Mouse (Mus musculus): ENCODE data around the gene Ctu2.
A peak's percentile ranks its signal among the peaks of the same experiment; 100 is the strongest.

The Ctu2 gene

DNA sequence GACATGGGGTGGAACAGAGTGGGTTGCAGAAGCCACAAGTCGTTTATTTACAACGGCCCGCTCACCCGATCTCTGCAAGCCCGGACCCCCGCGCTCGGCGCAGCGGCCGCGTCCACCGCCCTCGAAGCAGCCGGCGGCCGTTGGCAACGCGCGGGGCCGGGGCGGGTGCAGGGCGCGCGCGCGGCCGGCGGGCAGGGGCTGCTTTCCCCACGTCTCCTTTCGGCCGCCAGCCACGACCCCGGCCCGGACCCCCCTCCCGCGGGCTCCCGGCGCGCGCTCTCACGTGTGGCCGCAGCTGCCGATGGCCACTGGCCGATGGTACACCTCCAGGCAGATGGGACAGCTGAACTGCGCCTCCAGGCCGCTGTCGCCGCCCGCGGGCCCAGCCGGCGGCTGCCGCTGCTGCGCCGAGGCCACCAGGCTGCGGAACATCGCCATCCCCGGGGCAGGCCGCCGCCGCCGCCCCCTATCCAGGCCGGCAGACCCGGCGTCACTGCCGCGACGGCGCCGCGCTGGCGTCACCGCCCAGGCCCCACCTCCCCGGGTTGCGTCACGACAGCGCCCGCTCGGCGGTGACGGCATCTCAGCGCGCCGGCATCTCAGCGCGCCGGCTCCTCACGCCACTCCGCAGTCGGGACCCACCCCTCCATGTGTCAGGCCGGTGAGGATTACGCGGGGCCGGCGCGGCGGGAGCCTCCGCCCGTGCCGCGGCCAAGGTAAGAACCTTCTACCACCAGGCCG is at the start of gene Ctu2, which contains the start of gene Rnf166:
Gene Ctu2, plus strand, starts transcription at position 564 of the 741 bp plus-strand sequence.
Gene Rnf166, minus strand, starts transcription at position 485 of the 741 bp plus-strand sequence.
- DNase-seq, result peak; percentile 95

DNA sequence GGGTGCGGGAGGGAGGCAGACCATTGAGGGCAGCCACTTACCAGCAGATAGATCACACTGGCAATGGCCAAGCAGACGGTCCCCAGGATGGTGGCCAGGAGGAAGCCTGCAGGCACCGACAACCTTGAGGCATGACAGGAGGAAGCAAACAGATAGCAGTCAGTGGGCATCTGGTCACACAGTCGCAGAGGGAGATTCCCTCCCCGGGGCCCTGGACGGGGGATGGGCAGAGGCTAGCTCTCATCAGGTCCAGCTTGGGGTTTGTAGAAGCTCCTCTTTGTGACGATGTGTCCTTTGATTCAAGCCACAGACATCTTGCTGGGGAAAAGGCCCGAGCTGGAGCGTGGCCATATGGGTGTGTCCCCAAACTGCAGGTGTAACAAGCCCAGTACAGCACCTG is 49.8 kb upstream of the Ctu2 start:
- no peak for DNase-seq

DNA sequence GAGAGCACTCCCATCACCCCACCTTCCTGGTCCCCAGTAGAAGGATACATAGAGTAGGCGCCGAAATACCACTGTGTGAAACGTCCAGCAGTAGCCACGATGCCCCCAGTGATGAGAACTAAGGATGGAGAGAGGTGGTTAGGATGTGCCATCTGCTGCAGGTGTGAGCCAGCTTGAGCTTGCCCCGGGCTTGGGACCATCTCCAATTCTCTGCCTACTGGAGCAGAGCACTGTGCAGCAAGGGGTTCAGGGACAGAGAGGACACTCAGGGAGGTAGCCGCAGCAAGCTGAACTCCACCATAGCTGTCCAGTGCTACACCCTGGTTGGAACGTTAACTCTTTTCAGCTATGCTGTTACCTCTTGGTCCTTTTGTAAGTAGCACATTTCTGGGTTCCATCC is 48.3 kb upstream of the Ctu2 start:
- no peak for DNase-seq

DNA sequence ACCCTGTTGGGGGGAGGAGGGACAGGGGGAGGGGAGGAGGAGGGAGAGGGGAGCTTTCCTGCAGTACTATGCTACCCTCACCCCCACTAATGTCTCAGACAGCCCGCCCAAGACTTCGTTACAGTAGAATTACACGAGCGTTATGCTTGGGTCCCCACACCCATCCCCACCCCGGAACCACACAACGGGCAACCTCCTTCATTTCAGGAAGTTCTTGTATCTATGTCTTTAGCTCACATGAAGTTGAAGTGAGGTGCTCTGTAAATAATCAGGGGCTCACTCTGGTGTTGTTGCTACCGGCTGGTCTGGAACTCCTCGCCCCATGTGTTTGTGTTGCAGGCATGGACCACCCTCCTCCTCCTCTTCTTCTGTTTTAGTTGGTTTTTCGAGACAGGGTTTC is 47.8 kb upstream of the Ctu2 start:
- no peak for DNase-seq

DNA sequence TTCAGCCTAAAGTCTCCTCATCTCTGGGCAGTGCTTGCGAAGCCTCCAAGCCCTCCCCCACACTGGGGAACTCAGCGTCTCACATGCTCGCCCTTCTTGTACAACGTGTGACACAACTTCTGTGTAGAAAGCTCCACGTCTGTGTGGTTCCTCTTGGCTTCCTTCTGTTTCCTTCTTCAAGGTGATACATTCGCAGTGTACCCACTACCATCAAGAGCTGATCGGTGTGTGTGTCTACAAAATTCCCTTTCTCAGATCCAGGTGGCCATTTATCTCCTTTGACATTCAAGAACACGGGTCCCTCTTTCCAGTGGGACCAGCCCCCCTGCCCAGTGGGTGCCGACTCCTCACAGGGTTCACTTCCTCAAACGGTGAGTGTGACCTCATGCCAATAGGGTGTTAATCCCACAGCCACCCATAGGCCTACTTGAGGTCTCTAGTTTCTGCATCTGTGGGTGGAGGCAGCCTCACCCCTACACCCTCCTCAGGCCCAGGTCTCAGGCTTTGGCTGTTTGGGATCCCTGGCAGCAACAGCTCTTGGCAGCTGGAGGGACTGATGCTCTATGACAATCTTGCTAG is 45.8 kb upstream of the Ctu2 start:
- DNase-seq, result peak; percentile 41

DNA sequence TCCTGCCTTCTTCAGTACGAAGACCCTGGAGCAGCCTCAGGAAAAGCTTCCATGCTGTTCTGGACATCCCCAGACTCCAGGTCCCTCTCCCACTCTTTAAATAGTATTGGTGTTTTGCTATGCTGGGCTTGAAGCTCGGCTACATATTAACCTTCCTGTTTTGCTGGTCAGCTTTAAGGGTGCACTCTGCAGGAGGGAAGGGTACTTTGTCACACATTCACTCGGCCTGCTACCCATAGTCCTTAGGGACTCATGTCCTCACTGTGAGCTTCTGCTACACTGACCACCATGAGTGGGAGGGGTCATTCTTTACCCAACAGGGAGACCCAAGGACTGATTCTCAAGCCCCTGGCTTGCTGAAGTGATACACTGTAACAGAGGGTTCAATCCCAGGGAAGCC is 45.3 kb upstream of the Ctu2 start:
- no peak for DNase-seq

DNA sequence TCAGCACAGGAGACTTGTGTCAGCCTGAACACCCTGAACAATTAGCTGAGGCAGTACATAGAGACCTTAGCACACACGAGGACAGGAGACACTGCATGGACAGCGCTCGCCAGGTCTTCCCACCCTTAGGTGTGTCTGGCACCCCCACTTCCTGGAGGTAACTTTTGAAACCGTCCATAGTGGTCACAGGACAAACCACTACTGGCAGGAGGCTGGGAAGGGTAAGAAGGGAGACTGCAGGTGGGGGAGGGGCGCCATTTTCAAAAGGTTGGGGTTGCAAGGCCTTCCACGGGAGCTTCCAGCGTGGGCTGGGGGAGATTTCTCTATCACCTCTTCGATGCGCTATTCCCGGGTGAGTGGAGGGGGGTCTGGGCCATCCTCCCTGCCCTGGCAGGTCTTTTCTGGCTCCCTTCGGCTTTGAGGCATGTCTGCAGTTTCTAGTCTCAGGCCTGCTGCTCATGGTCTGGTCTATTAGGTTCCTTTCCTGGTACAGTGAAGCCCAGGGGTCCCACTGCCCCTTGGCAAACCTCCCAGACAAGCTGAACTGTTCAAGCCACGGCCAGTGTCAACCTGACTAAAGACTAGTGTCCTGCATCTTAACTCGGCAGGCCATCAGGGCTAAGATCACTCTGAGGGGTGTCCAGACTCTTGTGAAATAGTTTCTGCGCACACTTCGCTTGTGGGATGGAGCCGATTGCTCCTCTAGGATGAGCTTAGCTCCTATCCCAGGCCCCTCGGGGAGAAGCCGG is 44.1 kb upstream of the Ctu2 start:
- peak; percentile 41 for DNase-seq

DNA sequence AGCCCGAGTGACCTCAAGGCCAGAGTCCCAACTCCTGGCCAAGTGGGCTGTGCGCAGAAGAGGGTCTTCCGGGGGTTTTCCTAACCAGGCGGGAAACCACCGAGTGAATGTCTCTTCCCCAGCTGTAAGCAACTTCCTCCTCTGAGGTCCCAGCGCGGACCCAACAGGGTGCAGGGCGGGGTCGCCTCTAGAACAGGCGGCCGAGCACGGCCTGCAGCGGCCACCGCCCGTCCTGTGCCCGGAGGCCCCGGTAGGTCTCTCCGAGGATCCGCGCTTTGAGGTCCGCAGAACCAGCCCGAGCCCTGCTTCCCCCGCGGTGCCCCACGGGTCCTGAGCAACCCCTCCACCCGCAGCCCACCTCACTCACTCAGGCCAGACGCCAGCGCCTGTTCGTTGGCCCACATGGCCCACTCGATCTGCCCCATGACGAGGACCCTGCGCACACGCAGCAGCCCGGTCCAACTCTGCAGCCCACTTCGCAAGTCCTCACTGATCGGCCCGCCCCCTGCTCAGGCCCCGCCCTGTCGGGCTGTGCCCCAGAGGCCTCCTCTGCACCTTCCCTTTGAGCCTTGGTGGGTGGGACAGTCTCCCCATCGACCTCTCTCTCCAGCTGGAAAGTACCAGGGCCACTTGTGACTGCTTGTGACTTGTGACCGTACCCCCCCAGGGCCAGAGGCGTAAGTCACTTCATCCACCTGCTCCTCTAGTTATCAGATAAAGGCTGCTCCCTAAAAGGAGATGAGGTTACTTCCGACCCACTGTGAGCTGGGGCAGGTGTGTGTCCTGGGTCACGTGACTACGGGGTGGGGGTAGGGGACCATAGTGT is 43.3 kb upstream of the Ctu2 start, which contains the start of gene Cyba:
Gene Cyba, minus strand, starts transcription at position 488 of the 826 bp plus-strand sequence.
- DNase-seq, result peak; percentile 86

DNA sequence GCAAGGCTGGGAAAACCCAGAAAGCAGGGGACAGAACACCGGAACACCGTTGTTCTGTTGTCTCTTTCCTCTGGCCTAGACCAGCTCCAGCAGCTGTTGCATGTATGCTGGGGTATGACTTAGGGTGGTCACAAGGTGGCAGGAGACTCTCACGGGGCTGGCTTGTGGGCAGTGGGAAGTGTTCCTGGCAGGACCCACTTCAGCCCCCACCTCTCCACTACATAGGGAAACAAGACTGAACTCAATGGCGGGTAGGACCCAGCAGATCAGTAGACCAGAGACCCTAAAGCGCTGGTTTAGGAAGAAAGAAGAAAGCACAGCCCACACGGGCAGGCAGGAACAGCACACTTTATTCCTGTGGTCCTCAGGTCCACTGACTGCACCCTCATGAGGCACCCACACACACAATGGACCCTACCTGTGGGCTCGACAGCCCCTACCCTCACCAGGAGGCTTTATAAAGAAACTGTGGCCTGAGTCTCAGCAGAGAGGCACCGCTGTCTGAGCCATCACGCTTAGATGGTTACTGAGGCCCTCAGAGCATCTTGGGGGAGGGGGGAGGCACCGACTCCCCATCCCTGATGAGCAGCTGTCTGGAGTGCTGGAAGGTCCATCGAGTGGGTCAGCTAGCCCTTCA is 42.6 kb upstream of the Ctu2 start:
- DNase-seq, result no peak

DNA sequence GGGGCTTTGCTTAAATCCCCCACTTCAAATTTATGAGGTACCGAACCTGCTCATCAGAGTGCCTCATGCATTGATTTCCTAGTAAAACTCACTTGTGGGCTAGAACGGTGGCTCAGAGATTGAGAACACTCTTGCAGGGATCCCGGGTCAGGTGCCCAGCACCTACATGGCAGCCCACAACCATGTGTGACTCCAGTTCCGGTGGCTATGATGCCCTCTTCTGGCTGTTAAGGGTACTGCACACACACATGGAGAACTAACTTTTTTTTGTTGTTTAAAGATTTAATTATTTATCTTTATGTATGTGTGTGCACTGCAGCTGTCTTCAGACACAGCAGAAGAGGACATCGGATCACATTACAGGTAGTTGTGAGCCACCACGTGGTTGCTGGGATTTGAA is 40.6 kb upstream of the Ctu2 start:
- DNase-seq, result no peak

DNA sequence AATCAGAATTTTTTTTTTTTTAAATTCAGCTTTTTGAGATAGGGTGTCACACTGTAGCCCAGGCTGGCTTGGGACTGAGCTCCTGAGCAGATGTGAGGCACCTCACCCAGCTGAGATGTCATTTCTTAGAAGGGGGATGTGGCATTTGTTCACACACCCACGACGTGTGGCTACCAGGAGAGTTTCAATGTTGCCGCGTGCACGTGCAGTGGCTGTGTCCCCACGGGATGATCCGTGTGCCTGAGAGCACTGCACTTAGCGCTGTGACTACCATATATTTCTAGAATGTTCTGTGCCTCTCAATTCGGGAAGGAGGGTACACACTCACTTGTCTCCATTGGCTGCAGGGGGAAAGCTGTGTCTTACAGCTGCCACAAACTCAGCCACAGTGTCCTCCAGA is 39.8 kb upstream of the Ctu2 start:
- no peak for DNase-seq

DNA sequence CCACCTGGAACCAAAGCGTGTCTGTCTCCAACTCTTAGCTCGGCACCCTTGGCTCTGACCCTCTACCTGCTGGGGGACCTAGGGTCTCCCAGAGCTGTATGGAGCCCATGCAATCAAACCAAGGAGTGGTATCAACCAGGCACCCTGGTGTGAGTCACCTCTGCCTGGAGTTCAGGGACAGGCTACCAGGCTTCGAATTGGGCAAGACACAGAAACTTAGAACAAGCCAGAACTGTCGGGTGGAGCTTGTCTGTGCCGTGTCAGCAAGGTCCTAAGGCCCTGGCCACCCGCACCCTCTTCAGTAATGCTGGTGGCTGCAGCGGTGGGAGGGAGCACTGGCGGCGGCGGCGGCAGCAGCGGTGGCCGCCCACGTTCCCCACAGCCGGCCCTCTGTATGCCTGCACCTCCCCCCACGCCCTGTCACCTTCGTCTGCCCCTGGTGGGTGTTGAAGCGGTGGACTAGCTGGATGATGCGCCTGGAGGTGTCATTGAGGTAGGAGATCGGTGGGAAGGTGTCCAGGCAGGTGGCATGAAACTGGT is 39.3 kb upstream of the Ctu2 start:
- DNase-seq, result no peak

DNA sequence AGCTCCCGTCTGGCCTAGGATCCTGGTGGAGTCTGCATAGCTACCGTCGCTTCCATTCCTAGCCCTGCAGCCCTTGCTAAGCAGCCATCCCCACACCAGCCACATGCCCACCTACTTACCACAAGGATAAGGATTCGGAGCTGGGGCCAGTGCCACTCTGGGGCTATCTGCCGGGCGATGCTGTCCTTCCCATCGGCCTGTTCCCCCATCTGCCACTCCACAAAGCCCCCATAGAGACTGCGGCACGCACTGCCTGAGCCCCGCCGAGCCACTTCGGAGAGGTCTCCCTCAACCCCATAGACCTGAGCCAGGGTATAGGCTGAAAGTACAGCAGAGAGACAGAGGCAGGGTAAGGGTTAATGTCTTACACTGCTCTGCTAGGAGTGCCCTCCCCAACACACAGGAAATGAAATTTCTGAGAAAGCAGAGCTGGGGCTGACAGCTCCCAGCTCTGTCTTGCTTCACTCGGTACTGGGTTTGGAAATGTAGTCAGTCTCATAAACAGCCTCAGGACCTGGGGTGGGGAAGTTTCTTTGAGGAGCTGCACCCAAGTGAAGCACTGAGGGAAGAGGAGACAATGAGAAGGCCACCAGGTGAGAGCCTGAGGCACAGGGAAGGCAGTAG is 38.1 kb upstream of the Ctu2 start:
- DNase-seq, result peak; percentile 21

DNA sequence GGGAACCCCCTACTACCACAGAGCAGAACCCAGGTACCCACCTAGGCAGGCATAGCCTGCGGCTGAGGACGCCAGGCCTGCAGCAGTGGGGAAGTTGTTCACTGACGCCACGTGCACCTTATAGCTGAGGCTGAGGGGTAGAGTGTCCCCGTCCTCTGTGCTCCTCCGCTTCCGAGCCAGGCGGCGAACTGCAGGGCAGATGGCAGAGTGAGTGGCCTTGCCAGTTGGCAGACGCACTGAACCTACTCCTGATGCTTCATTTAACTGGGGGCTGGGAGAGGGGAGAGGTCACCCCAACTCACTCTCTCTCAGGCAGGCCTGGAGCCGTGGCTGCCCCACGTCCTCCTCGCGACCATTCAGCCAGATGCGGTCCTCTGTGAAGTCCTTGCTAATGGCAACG is 36.6 kb upstream of the Ctu2 start:
- DNase-seq, result no peak

DNA sequence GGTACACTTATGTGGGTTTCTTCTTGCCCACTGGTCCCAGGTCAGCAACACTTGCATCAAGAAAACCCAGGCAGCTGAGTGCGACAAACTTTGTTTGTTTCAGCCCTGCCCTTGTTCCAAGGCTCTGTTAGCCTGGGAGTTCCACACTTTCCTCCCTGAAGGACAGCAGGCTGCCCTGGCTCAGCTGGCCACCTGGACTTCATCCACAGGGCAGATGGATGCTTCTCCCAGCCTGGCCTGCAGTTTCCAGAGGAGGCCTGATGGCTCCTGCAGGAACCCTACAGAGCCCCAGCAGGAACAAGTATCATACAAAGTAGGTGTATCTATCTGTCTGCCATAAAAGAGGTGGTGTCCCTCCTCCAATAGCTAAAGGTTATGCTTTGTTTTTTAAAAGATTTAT is 34.6 kb upstream of the Ctu2 start:
- DNase-seq, result no peak

DNA sequence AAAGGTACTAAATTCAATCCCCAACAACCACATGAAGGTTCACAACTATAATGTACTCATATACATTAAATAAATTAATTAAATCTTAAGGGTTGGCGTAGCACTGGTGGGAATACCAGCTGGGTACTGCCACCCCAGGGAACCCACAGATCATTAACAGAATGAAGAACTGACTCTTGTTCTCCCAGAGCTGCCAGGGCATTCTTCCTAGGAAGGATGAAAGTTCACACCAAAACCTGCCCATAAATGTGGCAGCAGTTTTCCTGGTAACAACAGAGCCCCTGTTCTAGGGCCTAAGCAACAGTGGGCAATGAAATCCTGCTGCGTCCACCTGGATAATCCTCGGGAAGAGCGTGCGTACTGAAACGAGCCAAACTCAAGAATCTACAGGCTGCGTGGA is 33.6 kb upstream of the Ctu2 start:
- DNase-seq, result no peak

DNA sequence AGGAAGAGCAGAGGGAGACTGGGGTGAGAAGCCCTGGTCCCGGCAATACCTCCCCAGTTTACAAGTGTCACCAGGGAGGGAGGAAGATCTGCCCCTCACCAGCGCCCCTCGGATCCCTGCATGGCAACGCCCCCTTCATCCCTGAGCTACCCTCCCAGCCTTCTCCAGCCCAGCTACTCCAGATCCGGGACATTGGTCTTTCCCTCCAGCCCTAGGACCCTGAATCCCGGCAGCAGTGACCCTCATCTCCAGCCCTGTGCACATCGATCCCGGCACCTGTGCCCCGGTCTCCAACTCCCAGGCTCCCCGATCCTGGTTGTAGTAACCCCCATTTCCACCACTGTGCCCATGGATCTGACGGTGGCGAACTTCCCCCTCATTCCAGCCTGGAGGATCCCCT is 33.2 kb upstream of the Ctu2 start:
- no peak for DNase-seq

DNA sequence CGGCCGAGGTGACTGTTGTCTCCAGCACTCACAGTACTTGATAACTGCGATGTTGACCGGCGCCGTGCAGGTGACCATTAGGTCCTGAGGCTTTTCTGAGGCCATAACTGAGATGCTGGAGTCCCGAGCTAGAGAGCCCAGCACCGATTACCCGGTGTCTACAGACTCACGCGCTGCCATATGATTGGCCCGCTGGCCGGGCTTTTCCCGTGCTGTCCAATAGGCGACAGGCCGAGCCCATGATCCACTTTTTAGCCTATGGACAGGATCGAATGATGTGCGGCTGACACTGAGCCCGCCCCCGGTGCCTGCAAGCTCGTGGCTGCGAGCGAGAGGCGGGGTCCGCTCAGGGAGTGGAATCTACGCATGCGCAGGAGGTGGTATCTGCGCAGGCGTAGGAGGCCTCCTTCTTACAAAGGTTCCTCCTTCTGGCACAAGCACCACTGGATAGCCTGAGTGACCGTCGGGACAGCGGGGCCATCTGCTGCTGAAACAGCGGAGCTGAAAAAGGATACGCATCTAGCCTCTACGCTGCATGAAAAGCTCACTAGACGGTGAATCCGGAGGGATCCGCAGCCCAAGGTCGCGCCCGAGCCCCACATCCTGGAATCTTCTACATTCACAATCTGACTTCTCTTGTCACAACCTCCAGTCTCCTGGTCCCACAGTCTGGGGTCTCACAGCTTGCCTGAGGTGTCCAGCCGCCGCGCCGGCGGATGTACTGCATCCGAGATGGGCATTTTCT is 32.5 kb upstream of the Ctu2 start, which contains the start of gene Mvd:
Gene Mvd, minus strand, starts transcription at position 161 of the 745 bp plus-strand sequence.
- peak; percentile 98 for DNase-seq

DNA sequence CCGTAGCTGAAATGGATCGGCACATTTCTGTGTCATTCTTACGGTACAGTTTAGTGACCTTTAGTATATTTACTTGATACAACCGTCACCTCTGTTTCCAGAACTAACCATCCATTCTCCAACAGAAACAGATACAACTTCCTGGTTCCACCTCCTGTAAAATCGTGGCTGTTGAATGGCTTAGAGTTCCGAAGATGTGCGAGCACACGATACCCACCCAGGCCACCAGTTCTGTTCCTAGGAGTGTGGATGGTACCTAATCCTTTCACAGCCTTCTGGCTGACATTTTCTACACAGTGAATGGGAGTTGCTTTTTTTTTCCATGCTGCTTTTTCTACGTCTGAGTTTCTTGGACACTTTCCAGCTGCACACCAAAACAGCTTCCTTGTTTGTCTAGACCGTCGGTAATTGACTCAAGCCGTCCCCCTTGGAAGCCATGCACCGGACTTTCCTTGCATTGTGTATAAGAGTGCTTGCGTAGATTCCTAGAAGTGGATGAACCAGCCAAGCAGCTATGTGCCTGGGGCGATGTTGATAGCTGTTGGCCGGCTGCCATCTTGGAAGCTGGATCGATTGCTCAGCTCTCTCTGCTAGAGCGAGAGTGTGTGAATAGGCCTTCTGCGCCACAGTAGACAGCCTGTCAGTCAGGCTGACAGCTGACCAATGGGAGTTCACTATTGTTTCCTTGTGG is 31.7 kb upstream of the Ctu2 start:
- peak; percentile 94 for DNase-seq

DNA sequence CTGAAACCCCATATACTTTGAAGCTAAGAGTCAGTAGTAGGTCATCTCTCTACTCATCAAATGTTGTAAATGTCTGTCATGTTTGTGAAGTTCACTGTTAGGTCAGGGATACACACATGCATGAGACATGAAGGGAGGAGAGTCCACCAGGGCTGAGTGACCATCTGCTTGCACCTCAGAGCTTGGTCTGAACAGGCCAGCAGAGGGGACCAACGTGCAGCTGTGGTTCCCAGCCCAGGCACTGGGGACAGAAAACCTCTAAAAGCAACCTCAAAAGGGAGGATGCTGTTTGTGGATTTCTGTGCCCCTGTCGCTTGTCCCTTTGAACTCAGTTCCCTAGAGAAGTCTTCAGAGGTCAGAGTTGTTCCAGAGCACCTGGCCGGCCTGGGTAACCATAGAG is 30.7 kb upstream of the Ctu2 start:
- DNase-seq, result no peak
